In the genomic region with DNA sequence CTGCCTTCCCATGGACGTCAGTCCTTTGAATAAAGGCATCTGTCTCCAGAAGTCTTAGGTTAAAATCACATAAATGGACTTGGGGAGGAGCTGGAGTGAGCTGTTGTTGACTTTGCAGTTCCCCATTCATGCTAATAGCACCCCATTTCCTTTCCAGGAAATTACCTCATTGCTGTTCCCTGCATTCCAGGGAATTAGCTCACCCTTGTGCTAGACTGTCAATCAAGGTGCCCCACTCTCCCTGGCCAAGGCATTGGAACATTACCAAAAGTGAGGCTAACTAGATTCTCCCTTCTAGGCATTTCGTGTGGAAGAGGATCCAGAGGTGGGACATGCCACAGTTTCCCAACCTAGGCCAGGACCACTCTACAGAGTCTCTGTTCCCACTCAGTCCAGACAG, we compare ENCODE assay signal across 8 mouse cellular contexts.
DNase-seq lines count a peak whose midpoint lies in the region; ATAC-seq and TF ChIP-seq lines count a peak whose summit lies in the region.

No protein-coding gene starts in this region.

- ATAC-seq in midbrain, postnatal 0 days (ENCODE audit: low FRiP score), result no peak
- no peak for ATAC-seq in midbrain, embryonic 16.5 days
- ATAC-seq in heart, postnatal 0 days (ENCODE audit: insufficient read depth, low read depth), result peak; percentile 49; the same call in 1 of the 2 replicates
- peak; percentile 54; the same call in 1 of the 2 replicates for ATAC-seq in limb, embryonic 13.5 days (ENCODE audit: low FRiP score, low read depth)
- peak; percentile 84 for ATAC-seq in stomach, postnatal 0 days (ENCODE audit: low FRiP score, low TSS enrichment)

- no peak overlapping the region for H3K9ac ChIP-seq in midbrain, postnatal 0 days (replicated peaks; ENCODE audit: low read length, poor library complexity, severe bottlenecking)
- no peak overlapping the region for H3K9ac ChIP-seq in midbrain, embryonic 16.5 days (ENCODE audit: low read depth, low read length)
- H3K9ac ChIP-seq in heart, postnatal 0 days (replicated peaks; ENCODE audit: low read depth, low read length), result 0 out of 2 replicates have a peak overlapping the region, but pooled peaks have one; percentile 23
- H3K9ac ChIP-seq in limb, embryonic 13.5 days, result no peak overlapping the region
- H3K9ac ChIP-seq in stomach, postnatal 0 days (ENCODE audit: low read length), result no peak overlapping the region

- no peaks in the 10 kb centered on the region for H3K36me3 ChIP-seq in midbrain, postnatal 0 days (ENCODE audit: insufficient read depth, low read length)
- no peaks in the 10 kb centered on the region for H3K36me3 ChIP-seq in midbrain, embryonic 16.5 days (ENCODE audit: control insufficient read depth, insufficient read depth, low read length)
- H3K36me3 ChIP-seq in heart, postnatal 0 days (replicated peaks; ENCODE audit: control insufficient read depth, insufficient read depth, low read length), result no peaks in the 10 kb centered on the region
- no peaks in the 10 kb centered on the region for H3K36me3 ChIP-seq in limb, embryonic 13.5 days
- H3K36me3 ChIP-seq in stomach, postnatal 0 days (ENCODE audit: control insufficient read depth, insufficient read depth, low read length), result no peaks in the 10 kb centered on the region

- no peak for TF ChIP-seq EP300 in heart, postnatal 0 days (IDR thresholded peaks at IDR 0.05; ENCODE audit: low read depth)
- no peak for TF ChIP-seq EP300 in stomach, postnatal 0 days (optimal IDR thresholded peaks at IDR 0.05)

- H3K4me1 ChIP-seq in midbrain, postnatal 0 days (ENCODE audit: insufficient read depth, low read length), result no peaks in the 10 kb centered on the region
- H3K4me1 ChIP-seq in midbrain, embryonic 16.5 days (ENCODE audit: control insufficient read depth, insufficient read depth, low read length), result no peaks in the 10 kb centered on the region
- peaks cover 13% of the 10 kb centered on the region; the same call in 1 of the 2 replicates for H3K4me1 ChIP-seq in heart, postnatal 0 days (ENCODE audit: control insufficient read depth, insufficient read depth)
- H3K4me1 ChIP-seq in limb, embryonic 13.5 days, result peaks cover 28% of the 10 kb centered on the region
- peaks cover 8% of the 10 kb centered on the region; the same call in 1 of the 2 replicates for H3K4me1 ChIP-seq in stomach, postnatal 0 days (replicated peaks; ENCODE audit: control insufficient read depth, insufficient read depth)

- H3K4me3 ChIP-seq in midbrain, postnatal 0 days (ENCODE audit: low read depth, low read length), result no peak overlapping the region
- H3K4me3 ChIP-seq in midbrain, embryonic 16.5 days (ENCODE audit: low read depth, low read length), result no peak overlapping the region
- H3K4me3 ChIP-seq in heart, postnatal 0 days (ENCODE audit: low read depth, low read length), result no peak overlapping the region
- no peak overlapping the region for H3K4me3 ChIP-seq in limb, embryonic 13.5 days
- H3K4me3 ChIP-seq in stomach, postnatal 0 days (ENCODE audit: low read depth, low read length), result no peak overlapping the region

- DNase-seq in midbrain, postnatal 0 days (ENCODE audit: low spot score), result peak; percentile 5
- DNase-seq in heart, postnatal 0 days (ENCODE audit: low spot score), result peak; percentile 77
- DNase-seq in stomach, postnatal 0 days (ENCODE audit: low spot score), result peak; percentile 22
- DNase-seq in embryo, embryonic 10.5 days (ENCODE audit: low spot score), result no peak
- DNase-seq in layer of hippocampus, adult 8-10 months (ENCODE audit: low spot score in 2 of 2), result no peak
- no peak for DNase-seq in yolk sac, embryonic 10.5 days (ENCODE audit: low spot score)

- H3K27me3 ChIP-seq in midbrain, postnatal 0 days (ENCODE audit: insufficient read depth, low read length), result no peaks in the 10 kb centered on the region
- H3K27me3 ChIP-seq in midbrain, embryonic 16.5 days (ENCODE audit: control insufficient read depth, insufficient read depth, low read depth, low read length), result no peaks in the 10 kb centered on the region; the same call in 1 of the 2 replicates
- H3K27me3 ChIP-seq in heart, postnatal 0 days (ENCODE audit: control insufficient read depth, insufficient read depth, low read length), result no peaks in the 10 kb centered on the region
- no peaks in the 10 kb centered on the region for H3K27me3 ChIP-seq in limb, embryonic 13.5 days
- H3K27me3 ChIP-seq in stomach, postnatal 0 days (ENCODE audit: control insufficient read depth, insufficient read depth, low read length), result no peaks in the 10 kb centered on the region

- WGBS in midbrain, postnatal 0 days, result 57% methylated on average over 2 of the region's 2 CpGs
- 49% methylated on average over 2 of the region's 2 CpGs for WGBS in midbrain, embryonic 16.5 days
- WGBS in heart, postnatal 0 days, result 38% methylated on average over 2 of the region's 2 CpGs
- WGBS in limb, embryonic 13.5 days, result 42% methylated on average over 2 of the region's 2 CpGs
- WGBS in stomach, postnatal 0 days, result 18% methylated on average over 2 of the region's 2 CpGs

- no peak for TF ChIP-seq CTCF in midbrain, postnatal 0 days (IDR thresholded peaks at IDR 0.05)
- TF ChIP-seq CTCF in heart, postnatal 0 days (IDR thresholded peaks at IDR 0.05; ENCODE audit: low read depth), result no peak
- no peak for TF ChIP-seq CTCF in stomach, postnatal 0 days (IDR thresholded peaks at IDR 0.05; ENCODE audit: low read depth)

- H3K27ac ChIP-seq in midbrain, postnatal 0 days (ENCODE audit: low read depth, low read length), result no peak overlapping the region
- H3K27ac ChIP-seq in midbrain, embryonic 16.5 days (ENCODE audit: low read length), result no peak overlapping the region
- H3K27ac ChIP-seq in heart, postnatal 0 days (ENCODE audit: low read depth), result peak overlapping the region; percentile 96
- peak overlapping the region; percentile 87 for H3K27ac ChIP-seq in limb, embryonic 13.5 days
- peak overlapping the region; percentile 80 for H3K27ac ChIP-seq in stomach, postnatal 0 days (replicated peaks)

- H3K4me2 ChIP-seq in midbrain, postnatal 0 days (ENCODE audit: low read depth, low read length, poor library complexity, severe bottlenecking), result no peak overlapping the region
- H3K4me2 ChIP-seq in midbrain, embryonic 16.5 days (ENCODE audit: low read length), result no peak overlapping the region
- no peak overlapping the region for H3K4me2 ChIP-seq in heart, postnatal 0 days (ENCODE audit: low read depth, low read length)
- peak overlapping the region; percentile 41; the same call in 1 of the 2 replicates for H3K4me2 ChIP-seq in limb, embryonic 13.5 days (replicated peaks)
- no peak overlapping the region for H3K4me2 ChIP-seq in stomach, postnatal 0 days (replicated peaks; ENCODE audit: low read depth)

- H3K9me3 ChIP-seq in midbrain, postnatal 0 days (ENCODE audit: low read length), result no peaks in the 10 kb centered on the region
- H3K9me3 ChIP-seq in midbrain, embryonic 16.5 days (replicated peaks; ENCODE audit: control insufficient read depth, low read length, poor library complexity, severe bottlenecking), result no peaks in the 10 kb centered on the region
- H3K9me3 ChIP-seq in heart, postnatal 0 days (replicated peaks; ENCODE audit: control insufficient read depth, low read length), result no peaks in the 10 kb centered on the region
- H3K9me3 ChIP-seq in limb, embryonic 13.5 days, result no peaks in the 10 kb centered on the region
- H3K9me3 ChIP-seq in stomach, postnatal 0 days (ENCODE audit: control insufficient read depth, low read length), result no peaks in the 10 kb centered on the region

Comparison
In these comparisons a context has a peak if more than half of its experiments do, and no peak if none do; other contexts are left out.
1. ATAC-seq: peak in heart, postnatal 0 days (single experiment), limb, embryonic 13.5 days (single experiment) and stomach, postnatal 0 days (single experiment); none in midbrain, postnatal 0 days (single experiment) and midbrain, embryonic 16.5 days (single experiment).
2. DNase-seq: peak in midbrain, postnatal 0 days (single experiment), heart, postnatal 0 days (single experiment) and stomach, postnatal 0 days (single experiment); none in embryo, embryonic 10.5 days (single experiment), layer of hippocampus, adult 8-10 months (0 of 2) and yolk sac, embryonic 10.5 days (single experiment).
3. H3K27ac ChIP-seq: peak in heart, postnatal 0 days (single experiment), limb, embryonic 13.5 days (single experiment) and stomach, postnatal 0 days (single experiment); none in midbrain, postnatal 0 days (single experiment) and midbrain, embryonic 16.5 days (single experiment).